Mouse (Mus musculus) lung, postnatal 0 days (tissue): ENCODE measurements around the gene 1700018B08Rik. TPM values are rescaled to one million over a fixed set of nuclear protein-coding genes. Genes with fewer than 3 reads are reported as not detected.

ENCODE experiments used
- ATAC-seq: fragments of 200-750 bp; cut with Nextera tagmentation; 2 replicates; pipeline ENCODE4 v1.8.0; 2017; ENCODE audit warnings: moderate library complexity
- DNase-seq: peaks from one replicate; pipeline ENCODE4 v3.0.0-alpha.2; 2016; ENCODE audit warnings: low spot score
- H3K27ac ChIP-seq: fragments of 300-500 bp; sonication (generic); 2 replicates; pipeline ENCODE4 v1.5.1; 2014; ENCODE audit warnings: antibody characterized with exemption, mild to moderate bottlenecking, low read length, mixed read lengths
- H3K27me3 ChIP-seq: fragments of 300-500 bp; sonication (generic); replicated peaks from 2 replicates; pipeline ENCODE4 v1.6.1; 2014; ENCODE audit warnings: low read length, mixed read lengths; ENCODE audit not compliant: insufficient read depth
- H3K36me3 ChIP-seq: fragments of 300-500 bp; sonication (generic); 2 replicates; pipeline ENCODE4 v1.6.1; 2014; ENCODE audit warnings: low read length, mixed read lengths; ENCODE audit not compliant: insufficient read depth
- H3K4me1 ChIP-seq: fragments of 300-500 bp; sonication (generic); 2 replicates; pipeline ENCODE4 v1.6.1; 2014; ENCODE audit warnings: antibody characterized with exemption, low read depth, low read length, mixed read lengths; ENCODE audit not compliant: insufficient read depth
- H3K4me2 ChIP-seq: fragments of 300-500 bp; sonication (generic); replicated peaks from 2 replicates; pipeline ENCODE4 v1.6.1; 2014; ENCODE audit warnings: low read depth, mild to moderate bottlenecking, low read length, moderate library complexity, mixed read lengths
- H3K4me3 ChIP-seq: fragments of 300-500 bp; sonication (generic); 2 replicates; pipeline ENCODE4 v1.5.1; 2014; ENCODE audit warnings: low read depth, low read length
- H3K9ac ChIP-seq: fragments of 300-500 bp; sonication (generic); replicated peaks from 2 replicates; pipeline ENCODE4 v1.6.1; 2014; ENCODE audit warnings: low read depth, mild to moderate bottlenecking
- H3K9me3 ChIP-seq: fragments of 300-500 bp; sonication (generic); 2 replicates; pipeline ENCODE4 v1.6.1; 2016; ENCODE audit warnings: low read length, mixed read lengths
- CTCF ChIP-seq: IDR thresholded peaks from 2 replicates; pipeline ENCODE4 v1.5.1; 2016; ENCODE audit warnings: antibody characterized with exemption, mild to moderate bottlenecking
- EP300 ChIP-seq: IDR thresholded peaks from 2 replicates; pipeline ENCODE4 v1.6.1; 2016; ENCODE audit warnings: antibody characterized with exemption, mild to moderate bottlenecking, control low read depth
- WGBS: fragments of 180-500 bp; shearing (Covaris S2); extraction: QIAGEN DNeasy Blood & Tissue Kit; methylation state at CpG from one replicate; pipeline ENCODE4 v1.1.7; 2014; 5-methylcytosine and 5-hydroxymethylcytosine counted together
- polyA plus RNA-seq: library from polyadenylated mRNA; unstranded; fragments of >200 nt; fragmentation: Nextera tagmentation; extraction: Ambion mirVana; gene quantifications from 2 replicates; pipeline ENCODE4 v1.2.1, GENCODE M21; 2015

1700018B08Rik gene
- polyA plus RNA-seq, 1 experiment from 2014 or later = not detected

GRCm38 (mm10) chr8:121547132-121547531 is 3.0 kb upstream of the 1700018B08Rik start:
- no peaks in the 10 kb centered on the region for H3K4me1 ChIP-seq
- H3K27me3 ChIP-seq = no peaks in the 10 kb centered on the region
- no peaks in the 10 kb centered on the region for H3K9me3 ChIP-seq
- WGBS = 9% methylated on average over 7 of the region's 7 CpGs
- H3K4me2 ChIP-seq = no peak overlapping the region
- H3K4me3 ChIP-seq = no peak overlapping the region
- H3K9ac ChIP-seq = no peak overlapping the region
- DNase-seq (peak; percentile 91), ATAC-seq (peak; percentile 56; the same call in 1 of the 2 replicates)
- no peak overlapping the region for H3K27ac ChIP-seq
- no peak for TF ChIP-seq EP300
- peak; percentile 96 for TF ChIP-seq CTCF
- peaks cover 11% of the 10 kb centered on the region for H3K36me3 ChIP-seq

DNA sequence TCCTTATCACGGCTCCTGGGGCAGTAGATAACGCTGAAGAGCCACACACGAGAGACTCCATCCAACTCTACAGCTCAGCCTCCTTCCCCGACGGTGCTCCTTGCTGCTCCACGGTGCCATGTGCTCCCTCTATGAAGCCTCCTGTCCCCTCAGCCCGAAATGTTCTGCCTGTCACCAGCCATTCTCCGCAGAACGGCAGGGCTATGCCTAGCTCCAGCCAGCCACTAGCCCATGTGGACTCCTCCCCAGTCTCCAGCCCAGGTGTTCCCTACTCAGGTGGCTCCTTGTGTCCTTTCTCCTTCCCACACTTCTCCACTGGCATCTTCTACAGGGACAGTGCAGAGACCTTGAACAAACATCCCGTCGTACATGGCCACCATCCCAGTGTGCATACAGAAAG is 816 bp upstream of the 1700018B08Rik start:
- Histone ChIP-seq H3K36me3 (no peaks in the 10 kb centered on the region; the same call in 1 of the 2 replicates), H3K4me1 (no peaks in the 10 kb centered on the region), H3K9ac (no peak overlapping the region), H3K27ac (no peak overlapping the region), H3K4me3 (no peak overlapping the region), H3K27me3 (no peaks in the 10 kb centered on the region), H3K4me2 (no peak overlapping the region), H3K9me3 (no peaks in the 10 kb centered on the region)
- no peak for DNase-seq
- no peak for ATAC-seq
- TF ChIP-seq CTCF = no peak
- no peak for TF ChIP-seq EP300
- 59% methylated on average over 11 of the region's 11 CpGs for WGBS

DNA sequence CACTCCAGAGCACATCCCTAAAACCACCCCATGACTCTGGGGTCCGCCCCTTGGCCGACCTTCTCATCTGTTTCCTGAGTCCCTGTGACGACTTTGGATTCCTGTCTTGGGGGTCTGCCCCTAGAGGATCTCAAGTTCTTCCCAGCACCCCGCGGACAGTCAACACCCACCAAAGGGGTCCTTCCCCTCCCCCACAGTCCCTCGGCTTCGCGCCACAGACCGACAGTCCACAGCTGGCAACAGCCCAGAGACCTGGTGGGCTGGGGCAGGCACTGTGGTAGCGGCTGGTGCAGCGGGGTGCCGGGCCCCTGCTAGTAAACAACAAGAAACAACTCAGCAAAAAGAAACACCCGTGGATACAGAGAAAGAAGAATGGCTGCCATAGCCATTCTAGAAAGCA is 1.2 kb downstream of the 1700018B08Rik start:
- H3K4me2 ChIP-seq = no peak overlapping the region
- H3K9me3 ChIP-seq = no peaks in the 10 kb centered on the region
- no peak overlapping the region for H3K4me3 ChIP-seq
- H3K9ac ChIP-seq = no peak overlapping the region
- H3K36me3 ChIP-seq = no peaks in the 10 kb centered on the region
- WGBS = 50% methylated on average over 13 of the region's 13 CpGs
- no peaks in the 10 kb centered on the region for H3K27me3 ChIP-seq
- no peak for DNase-seq
- H3K4me1 ChIP-seq = no peaks in the 10 kb centered on the region
- H3K27ac ChIP-seq = no peak overlapping the region
- ATAC-seq = no peak
- TF ChIP-seq CTCF = no peak

- Histone ChIP-seq H3K4me3 (no peak overlapping the region), H3K4me1 (no peaks in the 10 kb centered on the region), H3K27ac (no peak overlapping the region), H3K4me2 (no peak overlapping the region), H3K36me3 (no peaks in the 10 kb centered on the region), H3K9me3 (no peaks in the 10 kb centered on the region), H3K27me3 (no peaks in the 10 kb centered on the region), H3K9ac (no peak overlapping the region)
- ATAC-seq = no peak
- WGBS = 82% methylated on average over 19 of the region's 19 CpGs
- no peak for TF ChIP-seq EP300
- TF ChIP-seq CTCF = no peak
- no peak for DNase-seq
Observed at GRCm38 (mm10) chr8:121541862-121542261, 2.3 kb downstream of the 1700018B08Rik start.

DNA sequence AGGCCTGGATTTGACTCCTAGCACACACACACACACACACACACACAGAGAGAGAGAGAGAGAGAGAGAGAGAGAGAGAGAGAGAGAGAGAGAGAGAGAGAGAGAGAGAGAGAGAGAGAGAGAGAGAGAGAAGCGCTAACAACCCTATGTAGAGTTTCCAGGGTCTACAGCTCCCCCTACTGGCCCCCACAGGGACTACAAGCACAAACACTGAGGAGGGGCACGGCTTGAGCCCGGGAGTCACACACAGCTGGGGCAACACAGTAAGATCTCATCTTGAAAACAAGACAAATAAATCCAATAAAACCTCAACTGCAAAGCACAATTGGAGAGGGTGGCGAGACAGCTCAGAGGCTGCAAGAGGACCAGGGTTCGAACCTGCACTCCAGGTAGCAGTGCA is 11.7 kb downstream of the 1700018B08Rik start:
- no peak overlapping the region for H3K4me3 ChIP-seq
- H3K9ac ChIP-seq = no peak overlapping the region
- no peak overlapping the region for H3K27ac ChIP-seq
- ATAC-seq = no peak
- no peaks in the 10 kb centered on the region for H3K9me3 ChIP-seq
- DNase-seq = peak; percentile 21
- no peak overlapping the region for H3K4me2 ChIP-seq
- TF ChIP-seq CTCF (peak; percentile 68), EP300 (no peak)
- H3K27me3 ChIP-seq = no peaks in the 10 kb centered on the region
- H3K36me3 ChIP-seq = no peaks in the 10 kb centered on the region
- WGBS = 50% methylated on average over 5 of the region's 5 CpGs
- no peaks in the 10 kb centered on the region for H3K4me1 ChIP-seq

DNA sequence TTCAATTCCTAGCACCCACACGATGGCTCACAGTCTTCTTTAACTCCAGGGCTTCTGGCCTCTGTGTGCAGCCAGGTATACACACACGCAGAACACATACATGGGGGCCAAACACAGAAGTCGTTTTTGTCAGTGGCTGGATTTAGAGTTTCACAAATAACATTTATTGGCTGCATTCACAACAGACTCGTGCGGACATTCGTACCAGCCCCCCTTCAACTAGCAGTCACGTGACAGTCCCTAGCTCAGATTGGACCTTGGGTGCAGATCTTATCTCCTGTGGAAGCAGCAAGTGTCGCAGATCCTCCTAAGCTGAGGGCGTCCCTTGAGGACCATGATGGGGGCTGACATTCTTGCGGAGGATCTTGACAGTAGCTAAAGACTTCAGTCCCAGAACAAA is 13.5 kb downstream of the 1700018B08Rik start:
- Histone ChIP-seq H3K4me1 (no peaks in the 10 kb centered on the region; the same call in 1 of the 2 replicates), H3K4me3 (no peak overlapping the region), H3K9ac (no peak overlapping the region), H3K36me3 (no peaks in the 10 kb centered on the region), H3K27me3 (no peaks in the 10 kb centered on the region), H3K27ac (no peak overlapping the region), H3K9me3 (no peaks in the 10 kb centered on the region), H3K4me2 (no peak overlapping the region)
- DNase-seq (no peak), ATAC-seq (no peak)
- TF ChIP-seq EP300 (no peak), CTCF (no peak)
- WGBS = 76% methylated on average over 10 of the region's 10 CpGs

DNA sequence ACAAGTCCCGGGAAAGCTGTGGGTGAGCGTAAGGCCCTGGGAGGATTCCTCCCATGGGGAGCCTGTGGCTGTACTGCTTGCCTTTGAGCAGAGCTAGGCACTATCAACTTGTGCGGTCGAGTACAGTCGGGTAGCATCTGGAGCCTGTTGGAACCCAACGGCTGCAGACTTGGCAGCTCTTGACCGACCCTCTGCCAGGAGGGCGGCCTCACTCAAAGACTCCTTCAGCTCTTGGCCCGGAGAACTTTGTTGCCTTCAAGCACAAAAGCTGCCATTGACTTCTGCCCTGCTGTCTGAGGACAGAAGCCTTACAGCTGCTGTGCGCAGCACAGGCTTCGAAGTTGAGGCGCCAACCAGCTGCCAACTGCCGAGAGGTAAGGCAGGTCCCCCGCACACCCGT is 15.3 kb downstream of the 1700018B08Rik start:
- ATAC-seq (peak; percentile 78), DNase-seq (peak; percentile 77)
- no peak overlapping the region for H3K27ac ChIP-seq
- H3K9ac ChIP-seq = no peak overlapping the region
- H3K27me3 ChIP-seq = no peaks in the 10 kb centered on the region
- no peak overlapping the region for H3K4me3 ChIP-seq
- H3K9me3 ChIP-seq = no peaks in the 10 kb centered on the region
- WGBS = 56% methylated on average over 15 of the region's 15 CpGs
- no peaks in the 10 kb centered on the region; the same call in 1 of the 2 replicates for H3K4me1 ChIP-seq
- no peak for TF ChIP-seq CTCF
- 0 out of 2 replicates have a peak, but pooled peaks have one; percentile 10 for TF ChIP-seq EP300
- no peaks in the 10 kb centered on the region for H3K36me3 ChIP-seq
- no peak overlapping the region for H3K4me2 ChIP-seq
